Comparison of ENCODE assay signal across 8 mouse cellular contexts in the genomic region with DNA sequence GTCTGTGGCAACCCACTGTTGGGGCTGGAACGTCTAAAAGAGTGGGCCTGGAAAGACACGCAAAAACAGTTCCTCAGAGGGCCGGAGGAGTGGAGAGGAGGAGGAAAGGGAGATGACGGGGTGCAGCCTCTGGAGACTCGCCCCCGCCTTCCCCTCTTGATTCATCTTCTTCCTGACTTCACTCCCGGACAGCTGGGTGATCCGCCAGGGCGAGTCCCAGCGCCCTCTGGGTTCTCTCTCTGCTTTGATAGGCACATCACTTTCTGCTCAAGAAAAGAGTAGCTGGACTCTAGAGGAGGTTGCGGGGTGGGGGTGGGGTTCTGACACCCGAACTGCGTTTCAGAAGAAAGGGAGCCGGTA. TPM values are rescaled to one million over a fixed set of nuclear protein-coding genes. Genes with fewer than 3 reads are reported as not detected.
A peak's percentile ranks its signal among the peaks of the same experiment; 100 is the strongest.
DNase-seq lines count a peak whose midpoint lies in the region; ATAC-seq and TF ChIP-seq lines count a peak whose summit lies in the region.

No protein-coding gene starts in this region.

- peak overlapping the region; percentile 88 for H3K27ac ChIP-seq in heart, adult 2 months
- H3K27ac ChIP-seq in liver, adult 2 months (replicated peaks; ENCODE audit: insufficient read depth, low read depth, low read length) = peak overlapping the region; percentile 67
- H3K27ac ChIP-seq in midbrain, embryonic 16.5 days (ENCODE audit: low read length) = peak overlapping the region; percentile 76

- peak overlapping the region; percentile 82 for H3K9ac ChIP-seq in heart, adult 2 months (ENCODE audit: low read depth, low read length)
- peak overlapping the region; percentile 92 for H3K9ac ChIP-seq in liver, adult 2 months (ENCODE audit: low read depth, low read length)
- H3K9ac ChIP-seq in midbrain, embryonic 16.5 days (ENCODE audit: low read depth, low read length) = peak overlapping the region; percentile 84

- H3K79me2 ChIP-seq in heart, adult 2 months (replicated peaks; ENCODE audit: control insufficient read depth, insufficient read depth, low read length) = peaks cover 11% of the 10 kb centered on the region
- H3K79me2 ChIP-seq in liver, adult 2 months (ENCODE audit: control insufficient read depth, insufficient read depth, low read length) = peaks cover 34% of the 10 kb centered on the region; the same call in 1 of the 2 replicates

- H3K4me1 ChIP-seq in heart, adult 2 months (ENCODE audit: control insufficient read depth, insufficient read depth, low read length) = peaks cover 10% of the 10 kb centered on the region
- H3K4me1 ChIP-seq in liver, adult 2 months (ENCODE audit: control insufficient read depth, insufficient read depth, low read length) = peaks cover 5% of the 10 kb centered on the region; the same call in 1 of the 2 replicates
- H3K4me1 ChIP-seq in midbrain, embryonic 16.5 days (ENCODE audit: control insufficient read depth, insufficient read depth, low read length) = peaks cover 18% of the 10 kb centered on the region

- no peak; the same call in 1 of the 2 replicates for ATAC-seq in midbrain, embryonic 16.5 days

- under 1% methylated on average over 14 of the region's 14 CpGs for WGBS in heart, adult 2 months
- WGBS in liver, adult 2 months = 1% methylated on average over 14 of the region's 14 CpGs
- under 1% methylated on average over 14 of the region's 14 CpGs for WGBS in midbrain, embryonic 16.5 days

- TF ChIP-seq POLR2A in heart, adult 2 months (IDR thresholded peaks at IDR 0.05; ENCODE audit: insufficient read depth, low read depth, low read length) = no peak
- no peak for TF ChIP-seq POLR2A in liver, adult 2 months (IDR thresholded peaks at IDR 0.05; ENCODE audit: extremely low read depth, insufficient read depth, low read length)

- no peak for TF ChIP-seq CTCF in heart, adult 2 months (IDR thresholded peaks at IDR 0.05)
- TF ChIP-seq CTCF in liver, adult 2 months (IDR thresholded peaks at IDR 0.05; ENCODE audit: low read depth, low read length) = no peak

- H3K36me3 ChIP-seq in heart, adult 2 months (ENCODE audit: control insufficient read depth, insufficient read depth, low read length) = peaks cover 8% of the 10 kb centered on the region
- no peaks in the 10 kb centered on the region for H3K36me3 ChIP-seq in liver, adult 2 months (ENCODE audit: control insufficient read depth, insufficient read depth, low read length)
- H3K36me3 ChIP-seq in midbrain, embryonic 16.5 days (ENCODE audit: control insufficient read depth, insufficient read depth, low read length) = peaks cover 2% of the 10 kb centered on the region; the same call in 1 of the 2 replicates

- H3K27me3 ChIP-seq in heart, adult 2 months (ENCODE audit: control insufficient read depth, insufficient read depth, low read length) = no peaks in the 10 kb centered on the region
- H3K27me3 ChIP-seq in liver, adult 2 months (ENCODE audit: control insufficient read depth, insufficient read depth, low read length) = no peaks in the 10 kb centered on the region
- H3K27me3 ChIP-seq in midbrain, embryonic 16.5 days (ENCODE audit: control insufficient read depth, insufficient read depth, low read depth, low read length) = no peaks in the 10 kb centered on the region

- H3K4me2 ChIP-seq in midbrain, embryonic 16.5 days (ENCODE audit: low read length) = peak overlapping the region; percentile 91

- H3K4me3 ChIP-seq in heart, adult 2 months = peak overlapping the region; percentile 70
- H3K4me3 ChIP-seq in liver, adult 2 months (ENCODE audit: insufficient read depth, low read depth, low read length) = peak overlapping the region; percentile 89
- peak overlapping the region; percentile 88 for H3K4me3 ChIP-seq in midbrain, embryonic 16.5 days (ENCODE audit: low read depth, low read length)

- intact Hi-C loops in heart, adult 2 months (cut with DNase I) = loop anchor here (2.0 to 5.0 kb wide), 4 partner anchors 44 to 376 kb away; a partner anchor contains a TSS

- DNase-seq in cerebellum, adult 11-12 months = peak; percentile 52
- no peak for DNase-seq in cerebellum, adult 11 months
- DNase-seq in embryo, embryonic 9.5 days (ENCODE audit: extremely low spot score) = peak; percentile 51
- peak; percentile 69 to 79 for DNase-seq in heart, adult 2 months
- DNase-seq in kidney, adult 18-20 months = peak; percentile 47
- peak; percentile 31 for DNase-seq in liver, adult 2 months (ENCODE audit: extremely low read depth, low read depth, low spot score)
- DNase-seq in spleen, postnatal 10 days (ENCODE audit: low spot score in 2 of 2) = peak; percentile 67 to 68

- no peak for TF ChIP-seq EP300 in heart, adult 2 months (IDR thresholded peaks at IDR 0.05; ENCODE audit: insufficient read depth, low read depth, low read length)

- no peaks in the 10 kb centered on the region for H3K9me3 ChIP-seq in midbrain, embryonic 16.5 days (replicated peaks; ENCODE audit: control insufficient read depth, low read length, poor library complexity, severe bottlenecking)

RNA-seq across cellular contexts. Expression of a gene that starts 0.4 kb away (rescaled TPM):
- total RNA-seq in heart, adult 2 months (2021) = 10 to 100 TPM; 24.2 to 29.0 TPM
- polyA plus RNA-seq in heart, adult 2 months (2012; rRNA removed) = 11.9 and 12.1 TPM in 2 replicates
- 4.0 and 5.8 TPM in 2 replicates for total RNA-seq in liver, adult 2 months (2014; rRNA removed)
- 2.1 and 2.8 TPM in 2 replicates for polyA plus RNA-seq in liver, adult 2 months (2012; rRNA removed)
- 65.7 and 67.9 TPM in 2 replicates for polyA plus RNA-seq in midbrain, embryonic 16.5 days (2015; fragmentation: Nextera tagmentation; extraction: Ambion mirVana)

RNA-seq across cellular contexts. Expression of a gene that starts 0.6 kb away (rescaled TPM):
- 10 to 100 TPM; 20.1 to 22.8 TPM for total RNA-seq in heart, adult 2 months (2021)
- polyA plus RNA-seq in heart, adult 2 months (2012; rRNA removed) = 15.0 and 15.9 TPM in 2 replicates
- total RNA-seq in liver, adult 2 months (2014; rRNA removed) = 8.6 and 12.8 TPM in 2 replicates
- 6.6 and 7.6 TPM in 2 replicates for polyA plus RNA-seq in liver, adult 2 months (2012; rRNA removed)
- 15.5 and 17.2 TPM in 2 replicates for polyA plus RNA-seq in midbrain, embryonic 16.5 days (2015; fragmentation: Nextera tagmentation; extraction: Ambion mirVana)
